Mouse (Mus musculus) heart, embryonic 14.5 days (tissue): ENCODE measurements around the gene Ugt1a9. TPM values are rescaled to one million over a fixed set of nuclear protein-coding genes. Genes with fewer than 3 reads are reported as not detected.

ENCODE experiments used
- ATAC-seq: fragments of 200-750 bp; cut with Nextera tagmentation; 2 replicates; pipeline ENCODE4 v1.8.0; 2017; ENCODE audit warnings: low read depth, moderate TSS enrichment; ENCODE audit not compliant: insufficient number of reproducible peaks, insufficient read depth, low FRiP score
- H3K27ac ChIP-seq, 2 experiments: fragments of 200-500 bp in 1 of 2; fragments of 300-500 bp in 1 of 2; sonication (generic) in 1 of 2; replicated peaks in 1 of 2; 2 replicates each; pipeline ENCODE4 v1.5.1; 2012 to 2014; ENCODE audit warnings: low read depth in 2 of 2, low read length in 2 of 2, control low read depth in 1 of 2, mild to moderate bottlenecking in 1 of 2, mixed read lengths in 1 of 2; ENCODE audit not compliant: control insufficient read depth in 1 of 2, insufficient read depth in 1 of 2
- H3K27me3 ChIP-seq: fragments of 300-500 bp; sonication (generic); 2 replicates; pipeline ENCODE4 v1.6.1; 2014; ENCODE audit warnings: mild to moderate bottlenecking, low read length, control low read depth; ENCODE audit not compliant: control insufficient read depth, insufficient read depth
- H3K36me3 ChIP-seq: fragments of 300-500 bp; sonication (generic); 2 replicates; pipeline ENCODE4 v1.6.1; 2014; ENCODE audit warnings: mild to moderate bottlenecking, control low read depth, low read length, mixed read lengths; ENCODE audit not compliant: control insufficient read depth, insufficient read depth
- H3K4me1 ChIP-seq, 2 experiments: fragments of 200-500 bp in 1 of 2; fragments of 300-500 bp in 1 of 2; sonication (generic) in 1 of 2; 2 replicates each; pipeline ENCODE4 v1.6.1; 2012 to 2014; ENCODE audit warnings: low read length in 2 of 2, control low read depth in 1 of 2, mixed read lengths in 1 of 2; ENCODE audit not compliant: control insufficient read depth in 2 of 2, insufficient read depth in 2 of 2
- H3K4me2 ChIP-seq: fragments of 300-500 bp; sonication (generic); 2 replicates; pipeline ENCODE4 v1.6.1; 2014; ENCODE audit warnings: mild to moderate bottlenecking, low read length
- H3K4me3 ChIP-seq, 2 experiments: fragments of 200-500 bp in 1 of 2; fragments of 300-500 bp in 1 of 2; sonication (generic) in 1 of 2; 2 replicates each; pipeline ENCODE4 v1.5.1; 2012 to 2014; ENCODE audit warnings: low read length in 2 of 2, mild to moderate bottlenecking in 2 of 2, control low read depth in 1 of 2, low read depth in 1 of 2, moderate library complexity in 1 of 2; ENCODE audit not compliant: control insufficient read depth in 1 of 2, insufficient read depth in 1 of 2
- H3K9ac ChIP-seq: fragments of 300-500 bp; sonication (generic); 2 replicates; pipeline ENCODE4 v1.6.1; 2014; ENCODE audit warnings: mild to moderate bottlenecking, low read length
- H3K9me3 ChIP-seq: fragments of 300-500 bp; sonication (generic); 2 replicates; pipeline ENCODE4 v1.6.1; 2016; ENCODE audit warnings: low read length, control low read depth; ENCODE audit not compliant: control insufficient read depth
- WGBS: fragments of 180-500 bp; shearing (Covaris S2); extraction: QIAGEN DNeasy Blood & Tissue Kit; methylation state at CpG from one replicate; pipeline ENCODE4 v1.1.7; 2014; 5-methylcytosine and 5-hydroxymethylcytosine counted together
- polyA plus RNA-seq: library from polyadenylated mRNA; unstranded; fragments of >200 nt; fragmentation: Nextera tagmentation; extraction: Ambion mirVana; gene quantifications from 2 replicates; pipeline ENCODE4 v1.2.1, GENCODE M21; 2014

Gene Ugt1a9
- polyA plus RNA-seq, 1 experiment from 2014 or later, result not detected

- no peak for ATAC-seq
- Histone ChIP-seq H3K27ac (no peak overlapping the region), H3K4me2 (no peak overlapping the region), H3K27me3 (no peaks in the 10 kb centered on the region), H3K4me3 (no peak overlapping the region), H3K4me1 (peaks cover 7 to 29% of the 10 kb centered on the region in 2 experiments), H3K9me3 (no peaks in the 10 kb centered on the region), H3K9ac (no peak overlapping the region), H3K36me3 (peaks cover 88% of the 10 kb centered on the region)
- 90% methylated on average over 5 of the region's 5 CpGs for WGBS
These were observed 193.2 kb downstream of the Ugt1a9 start for GRCm38 (mm10) chr1:88263778-88264177.

- WGBS, result 78% methylated on average over 7 of the region's 7 CpGs
- H3K36me3 ChIP-seq, result peaks cover 94% of the 10 kb centered on the region
- H3K27ac ChIP-seq, result no peak overlapping the region
- H3K27me3 ChIP-seq, result no peaks in the 10 kb centered on the region
- ATAC-seq, result no peak
- no peak overlapping the region for H3K4me3 ChIP-seq
- H3K4me1 ChIP-seq, result peaks cover 3 to 25% of the 10 kb centered on the region in 2 experiments
- H3K9ac ChIP-seq, result no peak overlapping the region
- H3K9me3 ChIP-seq, result no peaks in the 10 kb centered on the region
- H3K4me2 ChIP-seq, result no peak overlapping the region
These were observed 193.8 kb downstream of the Ugt1a9 start for GRCm38 (mm10) chr1:88264237-88264868.

- Histone ChIP-seq H3K4me1 (peaks cover 0 to 24% of the 10 kb centered on the region in 2 experiments), H3K9me3 (no peaks in the 10 kb centered on the region), H3K27me3 (no peaks in the 10 kb centered on the region), H3K27ac (no peak overlapping the region), H3K4me2 (no peak overlapping the region), H3K4me3 (no peak overlapping the region), H3K36me3 (peaks cover 99% of the 10 kb centered on the region), H3K9ac (no peak overlapping the region)
- 70% methylated on average over 4 of the region's 4 CpGs for WGBS
- no peak for ATAC-seq
These were observed 194.3 kb downstream of the Ugt1a9 start for GRCm38 (mm10) chr1:88264869-88265240.

GRCm38 (mm10) chr1:88266123-88266522, 195.5 kb downstream of the Ugt1a9 start:
- Histone ChIP-seq H3K4me3 (no peak overlapping the region), H3K4me1 (peaks cover 0 to 24% of the 10 kb centered on the region in 2 experiments), H3K27me3 (no peaks in the 10 kb centered on the region), H3K9me3 (no peaks in the 10 kb centered on the region), H3K4me2 (no peak overlapping the region), H3K9ac (no peak overlapping the region), H3K36me3 (peaks cover 91% of the 10 kb centered on the region), H3K27ac (no peak overlapping the region)
- 89% methylated on average over 13 of the region's 13 CpGs for WGBS
- no peak for ATAC-seq

GRCm38 (mm10) chr1:88267489-88267888, 196.9 kb downstream of the Ugt1a9 start:
- Histone ChIP-seq H3K4me1 (peaks cover 0 to 13% of the 10 kb centered on the region in 2 experiments), H3K36me3 (peaks cover 91% of the 10 kb centered on the region), H3K9ac (no peak overlapping the region), H3K9me3 (no peaks in the 10 kb centered on the region), H3K4me3 (no peak overlapping the region), H3K27ac (no peak overlapping the region), H3K27me3 (no peaks in the 10 kb centered on the region), H3K4me2 (no peak overlapping the region)
- 93% methylated on average over 6 of the region's 6 CpGs for WGBS
- ATAC-seq, result no peak

- H3K27me3 ChIP-seq, result no peaks in the 10 kb centered on the region
- H3K36me3 ChIP-seq, result peaks cover 91% of the 10 kb centered on the region
- no peaks in the 10 kb centered on the region for H3K9me3 ChIP-seq
- H3K27ac ChIP-seq, result no peak overlapping the region
- no peak for ATAC-seq
- H3K4me3 ChIP-seq, result no peak overlapping the region
- H3K4me2 ChIP-seq, result no peak overlapping the region
- 83% methylated on average over 6 of the region's 6 CpGs for WGBS
- H3K4me1 ChIP-seq, result peaks cover 0 to 7% of the 10 kb centered on the region in 2 experiments; a peak in 1 of 4 replicates
- no peak overlapping the region for H3K9ac ChIP-seq
These were observed 197.5 kb downstream of the Ugt1a9 start for GRCm38 (mm10) chr1:88268070-88268469.

Other genes with a start within 250 kb of the Ugt1a9 start
- gene Dgkd, start 217.5 kb upstream of the Ugt1a9 start, polyA plus RNA-seq, result 24.7 and 29.4 TPM in 2 replicates
- 30.7 and 32.8 TPM in 2 replicates for gene Usp40, start 62.2 kb upstream of the Ugt1a9 start, polyA plus RNA-seq
- not detected in 2 replicates for gene Ugt1a10, start 15.4 kb upstream of the Ugt1a9 start, polyA plus RNA-seq
- not detected in 2 replicates for gene Ugt1a8, start 17.0 kb downstream of the Ugt1a9 start, polyA plus RNA-seq
- 1.0 and 2.1 TPM in 2 replicates for gene Ugt1a7c, start 24.3 kb downstream of the Ugt1a9 start, polyA plus RNA-seq
- 0.11 TPM in 1 of 2 replicates, not detected in the other for gene Ugt1a6b, start 32.5 kb downstream of the Ugt1a9 start, polyA plus RNA-seq
- gene Ugt1a6a, start 64.0 kb downstream of the Ugt1a9 start, polyA plus RNA-seq, result 0.31 and 0.53 TPM in 2 replicates
- not detected in 2 replicates for gene Ugt1a5, start 95.2 kb downstream of the Ugt1a9 start, polyA plus RNA-seq
- not detected in 2 replicates for gene Ugt1a2, start 129.8 kb downstream of the Ugt1a9 start, polyA plus RNA-seq
- 3.9 and 4.1 TPM in 2 replicates for gene Dnajb3, start 135.0 kb downstream of the Ugt1a9 start, polyA plus RNA-seq
- gene Ugt1a1, start 141.2 kb downstream of the Ugt1a9 start, polyA plus RNA-seq, result not detected in 2 replicates
- gene Mroh2a, start 156.2 kb downstream of the Ugt1a9 start, polyA plus RNA-seq, result 0.62 and 0.77 TPM in 2 replicates
- 104 TPM in 2 replicates for gene Hjurp, start 206.8 kb downstream of the Ugt1a9 start, polyA plus RNA-seq
- 0.04 TPM in 1 of 2 replicates, not detected in the other for gene Trpm8, start 206.9 kb downstream of the Ugt1a9 start, polyA plus RNA-seq